In the genomic region with DNA sequence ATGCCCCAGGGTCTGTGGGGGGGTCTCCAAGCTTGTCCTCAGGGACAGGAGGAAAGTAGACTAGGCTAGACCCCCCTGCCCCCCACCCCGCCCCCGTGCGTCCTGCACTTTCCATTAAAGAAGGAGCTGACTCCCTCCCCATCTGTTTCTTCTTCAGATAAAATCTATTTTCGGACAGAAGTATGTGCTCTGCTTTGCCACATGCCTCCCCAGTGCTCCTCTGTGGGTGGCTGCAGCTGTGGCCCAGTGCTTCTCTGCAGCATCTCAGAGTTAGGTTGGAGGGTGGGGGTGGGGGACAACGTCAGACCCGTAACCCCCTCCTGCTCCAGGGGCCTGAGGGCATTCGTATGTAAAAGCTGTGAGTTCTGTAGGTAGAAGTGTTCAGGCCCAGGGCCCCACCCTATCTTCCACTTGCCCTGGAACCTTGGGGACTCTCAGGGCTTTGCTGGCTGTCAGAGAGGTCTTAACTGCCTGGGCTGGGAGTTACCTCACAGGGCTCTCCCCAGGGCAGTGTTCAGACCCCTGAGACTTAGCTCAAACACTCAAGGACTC, we compare ENCODE assay signal across 12 mouse cellular contexts.
DNase-seq lines count a peak whose midpoint lies in the region; ATAC-seq and TF ChIP-seq lines count a peak whose summit lies in the region.
"Had no signal": no experiment of that assay in that cellular context is flagged by ENCODE, and none has a peak within 500 bp of the region (broad histone marks: within the 10 kb centered on the region; RNA-seq: fewer than 3 reads in every experiment).

No protein-coding gene starts in this region.

- no peaks in the 10 kb centered on the region for H3K9me3 ChIP-seq in E14TG2a.4 (ENCODE audit: low read length)
- H3K9me3 ChIP-seq in embryonic facial prominence, embryonic 13.5 days, result no peaks in the 10 kb centered on the region
- H3K9me3 ChIP-seq: liver, embryonic 13.5 days had no signal

- no peaks in the 10 kb centered on the region for H3K27me3 ChIP-seq in E14TG2a.4 (ENCODE audit: insufficient read depth, low read length)
- H3K27me3 ChIP-seq in embryonic facial prominence, embryonic 13.5 days, result no peaks in the 10 kb centered on the region
- H3K27me3 ChIP-seq: liver, embryonic 13.5 days had no signal

- ATAC-seq in embryonic facial prominence, embryonic 13.5 days (ENCODE audit: insufficient number of reproducible peaks, insufficient read depth, low FRiP score, low TSS enrichment, low read depth), result no peak
- no peak for ATAC-seq in megakaryocyte-erythroid progenitor cell, adult 5-6 weeks (replicated peaks; ENCODE audit: low FRiP score, low TSS enrichment, poor library complexity, severe bottlenecking)

- intact Hi-C loops in gastrocnemius, adult 2 months (cut with DNase I), result no loop called here
- intact Hi-C loops in gastrocnemius, postnatal 36 days (cut with DNase I), result no loop called here

- 0 out of 2 replicates have a peak overlapping the region, but pooled peaks have one; percentile 12 for H3K27ac ChIP-seq in gastrocnemius, adult 2 months
- H3K27ac ChIP-seq in embryonic facial prominence, embryonic 13.5 days, result peak overlapping the region; percentile 33; the same call in 1 of the 2 replicates
- H3K27ac ChIP-seq: liver, embryonic 13.5 days; macrophage had no signal

- no peak overlapping the region for H3K4me3 ChIP-seq in gastrocnemius, adult 2 months
- H3K4me3 ChIP-seq in E14TG2a.4 (replicated peaks; ENCODE audit: low read length), result 0 out of 2 replicates have a peak overlapping the region, but pooled peaks have one; percentile 7
- H3K4me3 ChIP-seq in embryonic facial prominence, embryonic 13.5 days, result no peak overlapping the region
- H3K4me3 ChIP-seq: liver, embryonic 13.5 days had no signal

- H3K9ac ChIP-seq in embryonic facial prominence, embryonic 13.5 days, result no peak overlapping the region
- H3K9ac ChIP-seq: liver, embryonic 13.5 days had no signal

- no peak for TF ChIP-seq CTCF in gastrocnemius, adult 2 months (IDR thresholded peaks at IDR 0.05)
- TF ChIP-seq CTCF in E14TG2a.4 (conservative IDR thresholded peaks at IDR 0.05; ENCODE audit: low read length), result no peak

- 20% methylated on average over 7 of the region's 7 CpGs for WGBS in embryonic facial prominence, embryonic 13.5 days

- no peak for DNase-seq in gastrocnemius, adult 2 months
- no peak for DNase-seq in gastrocnemius, postnatal 36 days
- DNase-seq in layer of hippocampus, adult 9-11 months, result peak; percentile 65
- DNase-seq in layer of hippocampus, postnatal 36 days, result no peak
- DNase-seq in adrenal gland, postnatal 36 days, result no peak
- DNase-seq: adrenal gland, adult 2 months; kidney, adult 8-10 months; liver, embryonic 13.5 days had no signal

- no peaks in the 10 kb centered on the region for H3K36me3 ChIP-seq in E14TG2a.4 (ENCODE audit: insufficient read depth, low read length)
- no peaks in the 10 kb centered on the region for H3K36me3 ChIP-seq in embryonic facial prominence, embryonic 13.5 days
- H3K36me3 ChIP-seq: liver, embryonic 13.5 days had no signal

- no peak overlapping the region for H3K4me2 ChIP-seq in embryonic facial prominence, embryonic 13.5 days
- H3K4me2 ChIP-seq: liver, embryonic 13.5 days had no signal

- H3K4me1 ChIP-seq in E14TG2a.4 (replicated peaks; ENCODE audit: low read depth, low read length), result peaks cover 56% of the 10 kb centered on the region
- H3K4me1 ChIP-seq in embryonic facial prominence, embryonic 13.5 days, result peaks cover 19% of the 10 kb centered on the region
- H3K4me1 ChIP-seq: liver, embryonic 13.5 days had no signal
